Mouse (Mus musculus): ENCODE measurements around the gene Kat7.

GRCm38 (mm10) chr11:95266540-95267245, 43.4 kb downstream of the Kat7 start:
- TF ChIP-seq CTCF (IDR thresholded peaks at IDR 0.05; ENCODE audit: control insufficient read depth, insufficient read depth, insufficient read length) (no peak), USF1 (IDR thresholded peaks at IDR 0.05; ENCODE audit: low read depth) (no peak), MAX (IDR thresholded peaks at IDR 0.05) (no peak)

Measured in C2C12 (cell line).